Mouse (Mus musculus) ES-E14 (cell line): ENCODE data around the gene Gm10803. TPM values are rescaled to one million over a fixed set of nuclear protein-coding genes. Genes with fewer than 3 reads are reported as not detected.

ENCODE experiments used
- DNase-seq: peaks from one replicate; pipeline ENCODE4 v3.0.0-alpha.2; 2013; ENCODE audit warnings: low read depth, low spot score
- H3K27ac ChIP-seq: 2 replicates; pipeline ENCODE4 v1.5.1; 2012; ENCODE audit warnings: low read depth, mild to moderate bottlenecking, low read length, moderate library complexity, mixed read lengths; ENCODE audit not compliant: poor library complexity, insufficient read depth, severe bottlenecking
- H3K36me3 ChIP-seq: 2 replicates; pipeline ENCODE4 v1.6.1; 2012; ENCODE audit warnings: mild to moderate bottlenecking, low read length, moderate library complexity, mixed read lengths; ENCODE audit not compliant: control insufficient read depth, poor library complexity, insufficient read depth, severe bottlenecking
- H3K4me1 ChIP-seq, 2 experiments: fragments of 150-350 bp in 1 of 2; sonication (generic) in 1 of 2; 2 replicates each; pipeline ENCODE4 v1.6.1; 2012; ENCODE audit warnings: low read length in 2 of 2, mild to moderate bottlenecking in 1 of 2, mixed read lengths in 1 of 2; ENCODE audit not compliant: control insufficient read depth in 2 of 2, insufficient read depth in 2 of 2, poor library complexity in 1 of 2
- H3K4me3 ChIP-seq, 2 experiments: fragments of 150-350 bp in 1 of 2; sonication (generic) in 1 of 2; 2 replicates each; pipeline ENCODE4 v1.5.1; 2012; ENCODE audit warnings: low read length in 2 of 2, low read depth in 1 of 2, mild to moderate bottlenecking in 1 of 2, mixed read lengths in 1 of 2; ENCODE audit not compliant: insufficient read depth in 1 of 2, poor library complexity in 1 of 2, severe bottlenecking in 1 of 2
- H3K9ac ChIP-seq: 2 replicates; pipeline ENCODE4 v1.6.1; 2012; ENCODE audit warnings: low read depth, mild to moderate bottlenecking, low read length, mixed read lengths; ENCODE audit not compliant: poor library complexity, insufficient read depth, severe bottlenecking
- H3K9me3 ChIP-seq: fragments of 150-350 bp; sonication (generic); 2 replicates; pipeline ENCODE4 v1.6.1; 2012; ENCODE audit warnings: low read depth, mild to moderate bottlenecking, low read length; ENCODE audit not compliant: control insufficient read depth, insufficient read depth
- CHD2 ChIP-seq: IDR thresholded peaks from 2 replicates; pipeline ENCODE4 v1.6.1; 2014; ENCODE audit warnings: mild to moderate bottlenecking, low read depth, low read length, inconsistent platforms
- HCFC1 ChIP-seq: IDR thresholded peaks from 2 replicates; pipeline ENCODE4 v1.6.1; 2012; ENCODE audit warnings: low read length, inconsistent platforms, borderline replicate concordance; ENCODE audit not compliant: insufficient read depth
- MAFK ChIP-seq: IDR thresholded peaks from 2 replicates; pipeline ENCODE4 v1.6.1; 2014; ENCODE audit warnings: mild to moderate bottlenecking, low read depth, low read length, inconsistent platforms; ENCODE audit not compliant: insufficient read depth
- ZC3H11A ChIP-seq: IDR thresholded peaks from 2 replicates; pipeline ENCODE4 v1.6.1; 2012; ENCODE audit warnings: low read depth, mild to moderate bottlenecking, inconsistent platforms, low read length, borderline replicate concordance
- ZNF384 ChIP-seq: IDR thresholded peaks from 2 replicates; pipeline ENCODE4 v1.6.1; 2012; ENCODE audit warnings: low read depth, low read length, inconsistent platforms
- in situ Hi-C, 2 experiments: fragments of 600-800 bp; cut with MboI; formaldehyde crosslinking; loops; one replicate each; pipeline ENCODE4 v1.15.1; 2025; ENCODE audit warnings: low sequenced_read_pairs in 2 of 2, inconsistent platforms in 1 of 2; ENCODE audit not compliant: unreplicated experiment in 2 of 2
- total RNA-seq: library from RNA; depleted of rRNA; stranded (reverse); fragments of 300-350 nt; gene quantifications from 2 replicates; pipeline ENCODE4 v1.2.3, GENCODE M21; 2012

The Gm10803 gene
- total RNA-seq, 1 experiment: not detected

GRCm38 (mm10) chr2:93587446-93587845 is 27.1 kb downstream of the Gm10803 start:
- no peak overlapping the region for H3K27ac ChIP-seq
- H3K9me3 ChIP-seq: no peaks in the 10 kb centered on the region
- no peak overlapping the region for H3K9ac ChIP-seq
- in situ Hi-C loops: no loop called here
- DNase-seq: no peak
- H3K4me1 ChIP-seq: peaks cover 2 to 6% of the 10 kb centered on the region in 2 experiments; a peak in 1 of 4 replicates
- H3K4me3 ChIP-seq: no peak overlapping the region
- TF ChIP-seq MAFK (no peak), ZNF384 (no peak), CHD2 (no peak), ZC3H11A (no peak), HCFC1 (no peak)
- H3K36me3 ChIP-seq: no peaks in the 10 kb centered on the region

DNA sequence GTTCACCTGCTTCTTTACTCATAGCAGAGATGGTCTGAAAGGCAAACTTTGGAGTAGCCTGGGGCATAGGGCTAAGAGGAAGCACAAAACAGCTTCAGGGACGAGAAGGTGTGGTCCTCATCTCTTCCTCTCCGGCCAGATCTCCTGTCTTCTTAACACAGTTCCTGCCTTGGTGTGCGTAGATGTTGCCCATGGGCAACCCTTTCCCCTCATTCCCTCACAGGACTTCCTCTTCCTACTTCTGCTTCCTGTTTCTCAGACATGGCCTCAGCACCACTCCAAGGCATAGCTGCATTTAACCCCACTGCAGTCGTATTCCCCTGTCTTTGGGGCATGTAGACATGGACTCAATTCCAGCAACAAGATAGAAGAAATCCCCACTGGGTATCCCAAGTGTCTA is 29.5 kb downstream of the Gm10803 start:
- Histone ChIP-seq H3K4me1 (peaks cover 0 to 4% of the 10 kb centered on the region in 2 experiments; a peak in 2 of 4 replicates), H3K36me3 (no peaks in the 10 kb centered on the region), H3K4me3 (no peak overlapping the region), H3K9me3 (no peaks in the 10 kb centered on the region), H3K9ac (no peak overlapping the region), H3K27ac (no peak overlapping the region)
- TF ChIP-seq ZNF384: no peak
- no peak for TF ChIP-seq ZC3H11A
- no peak for TF ChIP-seq HCFC1
- no peak for TF ChIP-seq CHD2
- TF ChIP-seq MAFK: no peak
- no peak for DNase-seq
- in situ Hi-C loops: no loop called here

GRCm38 (mm10) chr2:93591706-93592105 is 31.3 kb downstream of the Gm10803 start:
- in situ Hi-C loops: no loop called here
- peaks cover 0 to 4% of the 10 kb centered on the region in 2 experiments; a peak in 2 of 4 replicates for H3K4me1 ChIP-seq
- H3K4me3 ChIP-seq: no peak overlapping the region
- no peak overlapping the region for H3K9ac ChIP-seq
- DNase-seq: no peak
- TF ChIP-seq ZNF384 (no peak), HCFC1 (no peak), CHD2 (no peak), MAFK (no peak), ZC3H11A (no peak)
- no peaks in the 10 kb centered on the region for H3K36me3 ChIP-seq
- no peaks in the 10 kb centered on the region for H3K9me3 ChIP-seq
- H3K27ac ChIP-seq: no peak overlapping the region

- in situ Hi-C loops: no loop called here
- Histone ChIP-seq H3K27ac (no peak overlapping the region), H3K9me3 (no peaks in the 10 kb centered on the region), H3K4me3 (no peak overlapping the region), H3K4me1 (peaks cover 0 to 4% of the 10 kb centered on the region in 2 experiments; a peak in 2 of 4 replicates), H3K36me3 (no peaks in the 10 kb centered on the region), H3K9ac (no peak overlapping the region)
- no peak for DNase-seq
- TF ChIP-seq ZNF384 (no peak), CHD2 (no peak), HCFC1 (no peak), ZC3H11A (no peak), MAFK (no peak)
Measured at GRCm38 (mm10) chr2:93592164-93592790, 31.9 kb downstream of the Gm10803 start.

- no peak overlapping the region for H3K9ac ChIP-seq
- DNase-seq: no peak
- H3K9me3 ChIP-seq: no peaks in the 10 kb centered on the region
- TF ChIP-seq ZC3H11A: no peak
- no peak for TF ChIP-seq HCFC1
- TF ChIP-seq ZNF384: no peak
- TF ChIP-seq CHD2: no peak
- TF ChIP-seq MAFK: no peak
- in situ Hi-C loops: no loop called here
- H3K4me3 ChIP-seq: no peak overlapping the region
- H3K4me1 ChIP-seq: peaks cover 0 to 4% of the 10 kb centered on the region in 2 experiments; a peak in 2 of 4 replicates
- no peaks in the 10 kb centered on the region for H3K36me3 ChIP-seq
- no peak overlapping the region for H3K27ac ChIP-seq
Measured at GRCm38 (mm10) chr2:93593121-93593520, 32.8 kb downstream of the Gm10803 start.
